In the genomic region with DNA sequence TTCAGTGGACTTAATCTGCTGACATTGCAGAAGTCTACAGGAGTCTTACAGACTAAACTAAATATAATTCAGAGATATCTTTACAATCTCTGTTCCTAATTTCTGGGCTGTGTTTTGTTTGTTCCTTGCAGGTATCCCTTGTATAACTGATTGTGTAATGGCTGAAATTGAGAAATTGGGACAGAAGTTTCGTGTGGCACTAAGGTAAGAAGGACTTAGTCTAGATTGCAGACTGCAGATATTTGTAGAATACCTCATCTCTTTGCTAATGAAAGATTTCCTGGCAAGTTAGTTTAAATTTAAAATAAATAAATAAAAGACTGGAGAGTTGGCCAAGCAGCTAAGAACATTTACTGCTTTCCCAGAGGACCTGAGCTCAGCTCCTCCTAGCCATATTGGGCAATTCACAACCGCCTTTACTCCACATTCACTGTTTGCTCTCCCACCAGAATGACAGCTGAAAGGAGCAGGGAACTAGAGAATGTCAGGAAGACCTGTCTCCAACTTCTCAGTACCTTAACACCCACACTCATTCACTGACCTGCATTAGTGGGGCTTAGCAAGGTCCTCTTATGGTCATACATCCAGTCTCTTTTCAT, we compare ENCODE assay signal across 28 mouse cellular contexts. TPM values are rescaled to one million over a fixed set of nuclear protein-coding genes. Genes with fewer than 3 reads are reported as not detected.
DNase-seq lines count a peak whose midpoint lies in the region; ATAC-seq and TF ChIP-seq lines count a peak whose summit lies in the region.
"Had no signal": no experiment of that assay in that cellular context is flagged by ENCODE, and none has a peak within 500 bp of the region (broad histone marks: within the 10 kb centered on the region; RNA-seq: fewer than 3 reads in every experiment).

No protein-coding gene starts in this region.

- H3K27ac ChIP-seq in lung, postnatal 0 days (ENCODE audit: low read length), result no peak overlapping the region
- peak overlapping the region; percentile 85 for H3K27ac ChIP-seq in brown adipose tissue, adult 24 weeks (replicated peaks; ENCODE audit: low read depth, low read length)
- H3K27ac ChIP-seq: embryonic facial prominence, embryonic 13.5 days; forebrain, embryonic 10.5 days; heart, embryonic 15.5 days; hindbrain, embryonic 10.5 days; hindbrain, embryonic 13.5 days; intestine, embryonic 15.5 days had no signal

- H3K27me3 ChIP-seq in lung, postnatal 0 days (replicated peaks; ENCODE audit: insufficient read depth, low read length), result no peaks in the 10 kb centered on the region
- H3K27me3 ChIP-seq: embryonic facial prominence, embryonic 13.5 days; heart, embryonic 12.5 days; heart, embryonic 15.5 days; hindbrain, embryonic 13.5 days; intestine, embryonic 15.5 days had no signal

- ATAC-seq in lung, postnatal 0 days, result no peak
- no peak for ATAC-seq in frontal cortex, adult (ENCODE audit: low TSS enrichment)
- ATAC-seq: activated CD4-positive, CD25-positive, alpha-beta regulatory T cell, adult 4 months; forebrain, embryonic 14.5 days; forebrain, postnatal 0 days; hindbrain, embryonic 16.5 days; intestine, embryonic 15.5 days had no signal

- TF ChIP-seq CTCF in lung, postnatal 0 days (IDR thresholded peaks at IDR 0.05), result no peak

- H3K9ac ChIP-seq in lung, postnatal 0 days (replicated peaks; ENCODE audit: low read depth), result no peak overlapping the region
- H3K9ac ChIP-seq: embryonic facial prominence, embryonic 13.5 days; forebrain, postnatal 0 days; heart, embryonic 12.5 days; heart, embryonic 15.5 days; hindbrain, embryonic 13.5 days; intestine, embryonic 15.5 days had no signal

- H3K4me1 ChIP-seq in lung, postnatal 0 days (ENCODE audit: insufficient read depth, low read depth, low read length), result no peaks in the 10 kb centered on the region
- H3K4me1 ChIP-seq in brown adipose tissue, adult 24 weeks (ENCODE audit: control insufficient read depth, insufficient read depth, insufficient read length, low read length), result no peaks in the 10 kb centered on the region
- H3K4me1 ChIP-seq: embryonic facial prominence, embryonic 13.5 days; forebrain, embryonic 10.5 days; heart, embryonic 12.5 days; heart, embryonic 15.5 days; hindbrain, embryonic 10.5 days; hindbrain, embryonic 13.5 days; intestine, embryonic 15.5 days had no signal

- 82% methylated on average over 2 of the region's 2 CpGs for WGBS in lung, postnatal 0 days

- TF ChIP-seq EP300 in lung, postnatal 0 days (IDR thresholded peaks at IDR 0.05), result no peak

- H3K4me3 ChIP-seq in lung, postnatal 0 days (ENCODE audit: low read depth, low read length), result no peak overlapping the region
- no peak overlapping the region for H3K4me3 ChIP-seq in brown adipose tissue, adult 24 weeks (ENCODE audit: insufficient read depth, low read depth, low read length)
- H3K4me3 ChIP-seq: embryonic facial prominence, embryonic 13.5 days; erythroblast, embryonic 14.5 days; forebrain, embryonic 10.5 days; heart, embryonic 12.5 days; heart, embryonic 15.5 days; hindbrain, embryonic 10.5 days; hindbrain, embryonic 13.5 days; intestine, embryonic 15.5 days had no signal

- H3K4me2 ChIP-seq in lung, postnatal 0 days (replicated peaks; ENCODE audit: low read depth, low read length), result no peak overlapping the region
- H3K4me2 ChIP-seq: embryonic facial prominence, embryonic 13.5 days; heart, embryonic 12.5 days; heart, embryonic 15.5 days; hindbrain, embryonic 13.5 days; intestine, embryonic 15.5 days had no signal

- peaks cover 44% of the 10 kb centered on the region; the same call in 1 of the 2 replicates for H3K36me3 ChIP-seq in lung, postnatal 0 days (ENCODE audit: insufficient read depth, low read length)

- DNase-seq in heart, adult 11 months, result peak; percentile 25
- DNase-seq in heart, adult 8-10 months (ENCODE audit: low spot score), result no peak
- peak; percentile 14 for DNase-seq in lung, postnatal 0 days (ENCODE audit: low spot score)
- no peak for DNase-seq in lung, adult 18-20 months
- no peak for DNase-seq in thymus, postnatal 4 days
- DNase-seq: adrenal gland, postnatal 14 days; B cell, adult 2 months; cerebellum, adult 18-20 months; cerebellum, adult 9-10 months; cerebellum, postnatal 25 days; forebrain, postnatal 0 days; gastrocnemius, postnatal 25 days; heart, postnatal 10 days; heart, postnatal 36 days; kidney, adult 11 months had no signal

- H3K9me3 ChIP-seq in lung, postnatal 0 days (ENCODE audit: low read length), result no peaks in the 10 kb centered on the region
- H3K9me3 ChIP-seq: embryonic facial prominence, embryonic 13.5 days; forebrain, embryonic 10.5 days; heart, embryonic 12.5 days; heart, embryonic 15.5 days; hindbrain, embryonic 10.5 days; hindbrain, embryonic 13.5 days; intestine, embryonic 15.5 days had no signal

RNA-seq across cellular contexts. Expression of a gene that starts 8.7 kb away (rescaled TPM):
- total RNA-seq in heart, adult 8-10 months (2022), result 10 to 100 TPM; 48.3 to 63.3 (median 50.8) TPM
- 7.3 and 7.8 TPM in 2 replicates for polyA plus RNA-seq in lung, postnatal 0 days (2015; fragmentation: Nextera tagmentation; extraction: Ambion mirVana)
- polyA plus RNA-seq in brown adipose tissue, adult 24 weeks (2012; ENCODE audit: insufficient read depth, insufficient read length, missing spikeins), result 12.1 and 19.3 TPM in 2 replicates

RNA-seq across cellular contexts. Expression of a gene that starts 8.7 kb away (rescaled TPM):
- total RNA-seq in heart, adult 8-10 months (2022), result 10 to 100 TPM; 36.3 to 41.1 (median 40.7) TPM
- polyA plus RNA-seq in lung, postnatal 0 days (2015; fragmentation: Nextera tagmentation; extraction: Ambion mirVana), result 97.1 and 114 TPM in 2 replicates
- 143 and 155 TPM in 2 replicates for polyA plus RNA-seq in brown adipose tissue, adult 24 weeks (2012; ENCODE audit: insufficient read depth, insufficient read length, missing spikeins)

RNA-seq across cellular contexts. Expression of a gene that starts 16.8 kb away (rescaled TPM):
- 10 to 100 TPM; 26.6 to 30.4 (median 29.7) TPM for total RNA-seq in heart, adult 8-10 months (2022)
- 12.3 and 15.8 TPM in 2 replicates for polyA plus RNA-seq in lung, postnatal 0 days (2015; fragmentation: Nextera tagmentation; extraction: Ambion mirVana)
- 13.4 and 13.5 TPM in 2 replicates for polyA plus RNA-seq in brown adipose tissue, adult 24 weeks (2012; ENCODE audit: insufficient read depth, insufficient read length, missing spikeins)

Comparison
In these comparisons a context has a peak if more than half of its experiments do, and no peak if none do; other contexts are left out.
1. DNase-seq: peak in heart, adult 11 months (single experiment) and lung, postnatal 0 days (single experiment); none in heart, adult 8-10 months (single experiment), lung, adult 18-20 months (0 of 2) and thymus, postnatal 4 days (single experiment).